Mouse (Mus musculus) forebrain, embryonic 16.5 days (tissue): ENCODE results near the gene Syne1. TPM values are rescaled to one million over a fixed set of nuclear protein-coding genes. Genes with fewer than 3 reads are reported as not detected.

Source experiments
- ATAC-seq: fragments of 200-750 bp; cut with Nextera tagmentation; 2 replicates; pipeline ENCODE4 v1.8.0; 2017; ENCODE audit warnings: mild to moderate bottlenecking, moderate library complexity
- H3K27ac ChIP-seq: fragments of 300-500 bp; sonication (generic); 2 replicates; pipeline ENCODE4 v1.5.1; 2014; ENCODE audit warnings: low read length, control low read depth
- H3K27me3 ChIP-seq: fragments of 300-500 bp; sonication (generic); replicated peaks from 2 replicates; pipeline ENCODE4 v1.6.1; 2014; ENCODE audit warnings: low read length; ENCODE audit not compliant: control insufficient read depth, insufficient read depth
- H3K36me3 ChIP-seq: fragments of 300-500 bp; sonication (generic); 2 replicates; pipeline ENCODE4 v1.6.1; 2014; ENCODE audit not compliant: control insufficient read depth, insufficient read depth
- H3K4me1 ChIP-seq: fragments of 300-500 bp; sonication (generic); replicated peaks from 2 replicates; pipeline ENCODE4 v1.6.1; 2014; ENCODE audit warnings: low read length; ENCODE audit not compliant: control insufficient read depth, insufficient read depth
- H3K4me2 ChIP-seq: fragments of 300-500 bp; sonication (generic); 2 replicates; pipeline ENCODE4 v1.6.1; 2014; ENCODE audit warnings: mild to moderate bottlenecking, low read length, control low read depth
- H3K4me3 ChIP-seq: fragments of 300-500 bp; sonication (generic); replicated peaks from 2 replicates; pipeline ENCODE4 v1.5.1; 2014; ENCODE audit warnings: mild to moderate bottlenecking, low read length, control low read depth
- H3K9ac ChIP-seq: fragments of 300-500 bp; sonication (generic); replicated peaks from 2 replicates; pipeline ENCODE4 v1.6.1; 2014; ENCODE audit warnings: low read depth, low read length, control low read depth
- H3K9me3 ChIP-seq: fragments of 300-500 bp; sonication (generic); 2 replicates; pipeline ENCODE4 v1.6.1; 2016; ENCODE audit warnings: low read length; ENCODE audit not compliant: control insufficient read depth
- WGBS: fragments of 180-500 bp; shearing (Covaris S2); extraction: QIAGEN DNeasy Blood & Tissue Kit; methylation state at CpG from one replicate; pipeline ENCODE4 v1.1.7; 2014; 5-methylcytosine and 5-hydroxymethylcytosine counted together
- polyA plus RNA-seq: library from polyadenylated mRNA; unstranded; fragments of >200 nt; fragmentation: Nextera tagmentation; extraction: Ambion mirVana; gene quantifications from 2 replicates; pipeline ENCODE4 v1.2.1, GENCODE M21; 2015

The Syne1 gene
- polyA plus RNA-seq, 1 experiment from 2014 or later = 7.5 TPM

GRCm38 (mm10) chr10:5353390-5353789 is 197.9 kb downstream of the Syne1 start:
- WGBS = 95% methylated on average over 1 of the region's 1 CpGs
- no peaks in the 10 kb centered on the region for H3K36me3 ChIP-seq
- no peak overlapping the region for H3K4me3 ChIP-seq
- H3K4me2 ChIP-seq = no peak overlapping the region
- ATAC-seq = no peak
- no peak overlapping the region for H3K27ac ChIP-seq
- H3K9ac ChIP-seq = no peak overlapping the region
- H3K9me3 ChIP-seq = no peaks in the 10 kb centered on the region
- no peaks in the 10 kb centered on the region for H3K4me1 ChIP-seq
- H3K27me3 ChIP-seq = no peaks in the 10 kb centered on the region

GRCm38 (mm10) chr10:5346911-5347310 is 204.4 kb downstream of the Syne1 start:
- Histone ChIP-seq H3K36me3 (no peaks in the 10 kb centered on the region), H3K9ac (no peak overlapping the region), H3K9me3 (no peaks in the 10 kb centered on the region), H3K4me2 (no peak overlapping the region), H3K4me1 (no peaks in the 10 kb centered on the region), H3K27me3 (no peaks in the 10 kb centered on the region), H3K4me3 (no peak overlapping the region), H3K27ac (no peak overlapping the region)
- 47% methylated on average over 1 of the region's 1 CpGs for WGBS
- no peak for ATAC-seq

GRCm38 (mm10) chr10:5343211-5343610 is 208.1 kb downstream of the Syne1 start:
- Histone ChIP-seq H3K4me1 (no peaks in the 10 kb centered on the region), H3K4me3 (no peak overlapping the region), H3K9ac (no peak overlapping the region), H3K27me3 (no peaks in the 10 kb centered on the region), H3K4me2 (no peak overlapping the region), H3K9me3 (no peaks in the 10 kb centered on the region), H3K36me3 (no peaks in the 10 kb centered on the region), H3K27ac (no peak overlapping the region)
- no peak for ATAC-seq
- WGBS = 66% methylated on average over 4 of the region's 4 CpGs

- Histone ChIP-seq H3K36me3 (no peaks in the 10 kb centered on the region), H3K27ac (no peak overlapping the region), H3K4me2 (no peak overlapping the region), H3K4me3 (no peak overlapping the region), H3K9me3 (no peaks in the 10 kb centered on the region), H3K9ac (no peak overlapping the region), H3K27me3 (no peaks in the 10 kb centered on the region), H3K4me1 (no peaks in the 10 kb centered on the region)
- ATAC-seq = no peak
These were observed 214.9 kb downstream of the Syne1 start for GRCm38 (mm10) chr10:5336394-5336793.

- WGBS = 82% methylated on average over 5 of the region's 5 CpGs
- ATAC-seq = no peak
- no peak overlapping the region for H3K4me3 ChIP-seq
- H3K36me3 ChIP-seq = no peaks in the 10 kb centered on the region
- no peaks in the 10 kb centered on the region for H3K9me3 ChIP-seq
- no peak overlapping the region for H3K4me2 ChIP-seq
- H3K27me3 ChIP-seq = no peaks in the 10 kb centered on the region
- H3K9ac ChIP-seq = no peak overlapping the region
- H3K27ac ChIP-seq = no peak overlapping the region
- no peaks in the 10 kb centered on the region for H3K4me1 ChIP-seq
These were observed 218.5 kb downstream of the Syne1 start for GRCm38 (mm10) chr10:5332801-5333200.

GRCm38 (mm10) chr10:5326716-5327115 is 224.6 kb downstream of the Syne1 start:
- Histone ChIP-seq H3K27ac (no peak overlapping the region), H3K36me3 (no peaks in the 10 kb centered on the region), H3K27me3 (no peaks in the 10 kb centered on the region), H3K4me2 (no peak overlapping the region), H3K4me3 (no peak overlapping the region), H3K9ac (no peak overlapping the region), H3K9me3 (no peaks in the 10 kb centered on the region), H3K4me1 (no peaks in the 10 kb centered on the region)
- ATAC-seq = no peak
- WGBS = 84% methylated on average over 9 of the region's 9 CpGs

GRCm38 (mm10) chr10:5323741-5324395 is 227.4 kb downstream of the Syne1 start:
- Histone ChIP-seq H3K9me3 (no peaks in the 10 kb centered on the region), H3K4me1 (no peaks in the 10 kb centered on the region), H3K9ac (no peak overlapping the region), H3K4me2 (no peak overlapping the region), H3K27me3 (no peaks in the 10 kb centered on the region), H3K36me3 (no peaks in the 10 kb centered on the region), H3K4me3 (no peak overlapping the region), H3K27ac (no peak overlapping the region)
- no peak for ATAC-seq
- WGBS = 85% methylated on average over 11 of the region's 11 CpGs

GRCm38 (mm10) chr10:5322562-5322961 is 228.7 kb downstream of the Syne1 start:
- ATAC-seq = no peak
- Histone ChIP-seq H3K27ac (no peak overlapping the region), H3K9me3 (no peaks in the 10 kb centered on the region), H3K27me3 (no peaks in the 10 kb centered on the region), H3K9ac (no peak overlapping the region), H3K4me1 (no peaks in the 10 kb centered on the region), H3K4me3 (no peak overlapping the region), H3K4me2 (no peak overlapping the region), H3K36me3 (no peaks in the 10 kb centered on the region)
- WGBS = 62% methylated on average over 7 of the region's 7 CpGs

GRCm38 (mm10) chr10:5317602-5318001 is 233.7 kb downstream of the Syne1 start:
- no peak overlapping the region for H3K4me2 ChIP-seq
- WGBS = 21% methylated on average over 6 of the region's 6 CpGs
- ATAC-seq = no peak; the same call in 1 of the 2 replicates

GRCm38 (mm10) chr10:5312437-5312836 is 238.8 kb downstream of the Syne1 start:
- Histone ChIP-seq H3K27me3 (no peaks in the 10 kb centered on the region), H3K4me1 (no peaks in the 10 kb centered on the region), H3K4me3 (no peak overlapping the region), H3K36me3 (no peaks in the 10 kb centered on the region), H3K27ac (no peak overlapping the region), H3K4me2 (no peak overlapping the region), H3K9ac (no peak overlapping the region), H3K9me3 (no peaks in the 10 kb centered on the region)
- WGBS = 74% methylated on average over 4 of the region's 4 CpGs
- no peak for ATAC-seq

More at GRCm38 (mm10) chr10:5317602-5318001, 233.7 kb downstream of the Syne1 start:
- H3K9me3 ChIP-seq = no peaks in the 10 kb centered on the region
- H3K9ac ChIP-seq = no peak overlapping the region
- H3K27me3 ChIP-seq = no peaks in the 10 kb centered on the region
- H3K27ac ChIP-seq = no peak overlapping the region
- H3K36me3 ChIP-seq = no peaks in the 10 kb centered on the region
- H3K4me1 ChIP-seq = no peaks in the 10 kb centered on the region
- H3K4me3 ChIP-seq = no peak overlapping the region
